ENCODE assay signal across 35 mouse cellular contexts in genomic region chr1:139460807-139461206, GRCm38 (mm10). TPM values are rescaled to one million over a fixed set of nuclear protein-coding genes. Genes with fewer than 3 reads are reported as not detected.
A peak's percentile ranks its signal among the peaks of the same experiment; 100 is the strongest.
DNase-seq lines count a peak whose midpoint lies in the region; ATAC-seq and TF ChIP-seq lines count a peak whose summit lies in the region.
"Had no signal": no experiment of that assay in that cellular context is flagged by ENCODE, and none has a peak within 500 bp of the region (broad histone marks: within the 10 kb centered on the region; RNA-seq: fewer than 3 reads in every experiment).

No protein-coding gene starts in this region.

- H3K79me2 ChIP-seq in MEL (ENCODE audit: control insufficient read depth, insufficient read depth, low read length, poor library complexity), result peaks cover 24% of the 10 kb centered on the region

- peak overlapping the region; percentile 14 for H3K4me2 ChIP-seq in liver, embryonic 13.5 days
- H3K4me2 ChIP-seq: embryonic facial prominence, embryonic 13.5 days; forebrain, embryonic 12.5 days; hindbrain, embryonic 12.5 days; limb, embryonic 15.5 days; lung, embryonic 14.5 days; midbrain, embryonic 15.5 days had no signal

- no peak for TF ChIP-seq RAD21 in MEL (IDR thresholded peaks at IDR 0.05; ENCODE audit: low read depth, low read length)

- no peak for TF ChIP-seq POLR2A in MEL (IDR thresholded peaks at IDR 0.05; ENCODE audit: control insufficient read depth in 1 of 2, insufficient read depth in 1 of 2, low read depth in 1 of 2, low read length in 2 of 2, poor library complexity in 1 of 2)

- 70% methylated on average over 5 of the region's 5 CpGs for WGBS in liver, embryonic 13.5 days (ENCODE audit: insufficient replicate concordance)

- no peaks in the 10 kb centered on the region for H3K27me3 ChIP-seq in liver, embryonic 13.5 days
- H3K27me3 ChIP-seq in MEL (ENCODE audit: control insufficient read depth in 1 of 2, insufficient read depth in 2 of 2, low read length in 2 of 2), result no peaks in the 10 kb centered on the region
- H3K27me3 ChIP-seq: embryonic facial prominence, embryonic 13.5 days; forebrain, embryonic 12.5 days; hindbrain, embryonic 12.5 days; limb, embryonic 15.5 days; megakaryocyte, embryonic 14.5 days; midbrain, embryonic 15.5 days; Patski had no signal

- peak overlapping the region; percentile 18; the same call in 1 of the 2 replicates for H3K4me3 ChIP-seq in liver, embryonic 13.5 days (replicated peaks)
- no peak overlapping the region for H3K4me3 ChIP-seq in MEL (ENCODE audit: control insufficient read depth in 1 of 2, insufficient read depth in 1 of 2, low read depth in 2 of 2, low read length in 2 of 2)
- H3K4me3 ChIP-seq: embryonic facial prominence, embryonic 13.5 days; forebrain, embryonic 12.5 days; hindbrain, embryonic 12.5 days; limb, embryonic 10.5 days; limb, embryonic 15.5 days; megakaryocyte, embryonic 14.5 days; midbrain, embryonic 15.5 days had no signal

- H3K4me1 ChIP-seq in liver, embryonic 13.5 days (replicated peaks), result peaks cover 29% of the 10 kb centered on the region
- H3K4me1 ChIP-seq in MEL (ENCODE audit: control insufficient read depth in 1 of 2, insufficient read depth in 2 of 2, low read length in 2 of 2), result peaks cover 0 to 10% of the 10 kb centered on the region in 2 experiments; a peak in 2 of 4 replicates
- H3K4me1 ChIP-seq: midbrain, embryonic 15.5 days had no signal

- H3K9me3 ChIP-seq in liver, embryonic 13.5 days (replicated peaks), result no peaks in the 10 kb centered on the region
- no peaks in the 10 kb centered on the region for H3K9me3 ChIP-seq in MEL (replicated peaks; ENCODE audit: insufficient read depth, low read length)
- H3K9me3 ChIP-seq: embryonic facial prominence, embryonic 13.5 days; forebrain, embryonic 12.5 days; G1E; hindbrain, embryonic 12.5 days; limb, embryonic 10.5 days; limb, embryonic 15.5 days; megakaryocyte, embryonic 14.5 days; midbrain, embryonic 15.5 days had no signal

- no peak for DNase-seq in liver, embryonic 13.5 days
- no peak for DNase-seq in liver
- DNase-seq in MEL (ENCODE audit: low read depth, low spot score), result peak; percentile 15
- DNase-seq in kidney, postnatal 36 days, result no peak
- DNase-seq: adrenal gland, postnatal 14 days; cerebellum, adult 11 months; cerebellum, adult 9-10 months; heart, postnatal 14 days; kidney, adult 8-10 months; layer of hippocampus, postnatal 36 days; lung, embryonic 14.5 days; lung, postnatal 14 days; right cerebral cortex, postnatal 4 days; thymus, adult 2 months; thymus, postnatal 4 days had no signal

- no peak for ATAC-seq in liver, embryonic 13.5 days (ENCODE audit: low read depth)
- ATAC-seq in hematopoietic stem cell, adult 5-6 weeks (replicated peaks in 1 of 2; ENCODE audit: insufficient read depth in 1 of 2, low FRiP score in 2 of 2, low TSS enrichment in 1 of 2, low read depth in 1 of 2, poor library complexity in 2 of 2, severe bottlenecking in 2 of 2), result peak; percentile 80 to 87
- peak; percentile 84 for ATAC-seq in megakaryocyte progenitor cell, adult 5-6 weeks (replicated peaks; ENCODE audit: poor library complexity)
- no peak for ATAC-seq in frontal cortex, adult (ENCODE audit: low TSS enrichment)
- ATAC-seq: intestine, embryonic 16.5 days; midbrain, embryonic 15.5 days; Patski had no signal

- TF ChIP-seq CTCF in MEL (IDR thresholded peaks at IDR 0.05 in 2 of 3, conservative IDR thresholded peaks at IDR 0.05 in 1 of 3; ENCODE audit: control insufficient read depth in 1 of 3, insufficient read depth in 1 of 3, low read depth in 2 of 3, low read length in 3 of 3, poor library complexity in 1 of 3, severe bottlenecking in 1 of 3), result no peak

- no peak overlapping the region for H3K27ac ChIP-seq in liver, embryonic 13.5 days
- H3K27ac ChIP-seq in MEL (ENCODE audit: control insufficient read depth, low read depth, low read length), result no peak overlapping the region
- H3K27ac ChIP-seq: embryonic facial prominence, embryonic 13.5 days; forebrain, embryonic 12.5 days; hindbrain, embryonic 12.5 days; kidney, postnatal 0 days; limb, embryonic 10.5 days; limb, embryonic 15.5 days; midbrain, embryonic 15.5 days had no signal

- peaks cover 78% of the 10 kb centered on the region for H3K36me3 ChIP-seq in liver, embryonic 13.5 days
- H3K36me3 ChIP-seq in MEL (ENCODE audit: control insufficient read depth in 1 of 2, insufficient read depth in 2 of 2, low read length in 2 of 2), result peaks cover 13 to 47% of the 10 kb centered on the region in 2 experiments
- H3K36me3 ChIP-seq: midbrain, embryonic 15.5 days had no signal

- H3K9ac ChIP-seq in liver, embryonic 13.5 days, result 0 out of 2 replicates have a peak overlapping the region, but pooled peaks have one; percentile 22
- no peak overlapping the region for H3K9ac ChIP-seq in MEL (ENCODE audit: control insufficient read depth, low read depth, low read length, poor library complexity, severe bottlenecking)
- H3K9ac ChIP-seq: embryonic facial prominence, embryonic 13.5 days; forebrain, embryonic 12.5 days; hindbrain, embryonic 12.5 days; limb, embryonic 15.5 days; lung, embryonic 14.5 days; midbrain, embryonic 15.5 days had no signal

- no peak for TF ChIP-seq EP300 in MEL (IDR thresholded peaks at IDR 0.05; ENCODE audit: low read depth in 1 of 2, low read length in 2 of 2)

TF ChIP-seq in MEL, 35 proteins besides CTCF, POLR2A, EP300 and RAD21:
- TF ChIP-seq ZC3H11A (IDR thresholded peaks at IDR 0.05; ENCODE audit: low read depth, low read length) (no peak), MXI1 (IDR thresholded peaks at IDR 0.05; ENCODE audit: low read depth, low read length) (no peak), GABPA (IDR thresholded peaks at IDR 0.05; ENCODE audit: low read depth, low read length) (no peak), USF2 (IDR thresholded peaks at IDR 0.05; ENCODE audit: borderline replicate concordance in 1 of 2, insufficient read depth in 1 of 2, low read depth in 1 of 2, low read length in 2 of 2) (no peak), MEF2A (IDR thresholded peaks at IDR 0.05; ENCODE audit: extremely low read depth, insufficient replicate concordance, low read depth, low read length, poor library complexity, severe bottlenecking) (no peak), JUND (IDR thresholded peaks at IDR 0.05; ENCODE audit: low read depth, low read length) (no peak), ELF1 (IDR thresholded peaks at IDR 0.05; ENCODE audit: low read depth, low read length) (no peak), BHLHE40 (IDR thresholded peaks at IDR 0.05; ENCODE audit: borderline replicate concordance, low read depth, low read length) (no peak), MAX (IDR thresholded peaks at IDR 0.05; ENCODE audit: low read length) (no peak), SIN3A (IDR thresholded peaks at IDR 0.05; ENCODE audit: low read length) (no peak), MYC (IDR thresholded peaks at IDR 0.05; ENCODE audit: low read depth, low read length) (no peak), NELFE (IDR thresholded peaks at IDR 0.05; ENCODE audit: low read depth, low read length) (no peak), MAZ (IDR thresholded peaks at IDR 0.05; ENCODE audit: low read depth, low read length) (no peak), TCF12 (IDR thresholded peaks at IDR 0.05; ENCODE audit: low read depth, low read length) (no peak), TBP (IDR thresholded peaks at IDR 0.05; ENCODE audit: low read depth, low read length) (no peak), UBTF (IDR thresholded peaks at IDR 0.05; ENCODE audit: borderline replicate concordance, insufficient read depth, low read depth, low read length) (no peak), RCOR1 (IDR thresholded peaks at IDR 0.05; ENCODE audit: low read depth, low read length) (no peak), KAT2A (conservative IDR thresholded peaks at IDR 0.05; ENCODE audit: low read depth, low read length) (no peak)
TF ChIP-seq in MEL: peak in this region for 0.

RNA-seq across cellular contexts. Expression of gene Aspm, which starts 6.2 kb away (rescaled TPM):
- polyA plus RNA-seq in liver, embryonic 13.5 days (2015; fragmentation: Nextera tagmentation; extraction: Ambion mirVana), result 8.9 and 11.5 TPM in 2 replicates
- 15.1 and 19.4 TPM in 2 replicates for total RNA-seq in MEL (2012; rRNA removed)
- polyA plus RNA-seq in MEL (2012; ENCODE audit: insufficient read depth in 1 of 2, insufficient read length in 2 of 2, low read depth in 1 of 2, low replicate concordance in 2 of 2, missing spikeins in 1 of 2), result 100 to 1,000 TPM in 1 of 2 experiments, 10 to 100 TPM in 1; 15.1 to 137 TPM
- 30.3 and 41.5 TPM in 2 replicates for total RNA-seq in hematopoietic stem cell, adult 5-6 weeks (2017)
- total RNA-seq in megakaryocyte progenitor cell, adult 5-6 weeks (2015), result 21.9 and 25.8 TPM in 2 replicates
- total RNA-seq in megakaryocyte progenitor cell, adult 5-6 weeks (2017), result 24.4 and 29.7 TPM in 2 replicates

RNA-seq across cellular contexts. Expression of gene Zbtb41, which starts 38.7 kb away (rescaled TPM):
- 2.9 and 3.9 TPM in 2 replicates for polyA plus RNA-seq in liver, embryonic 13.5 days (2015; fragmentation: Nextera tagmentation; extraction: Ambion mirVana)
- total RNA-seq in MEL (2012; rRNA removed), result 8.4 and 9.3 TPM in 2 replicates
- 1 to 10 TPM in 1 of 2 experiments, not detected in 1; 7.6 TPM for polyA plus RNA-seq in MEL (2012; ENCODE audit: insufficient read depth in 1 of 2, insufficient read length in 2 of 2, low read depth in 1 of 2, low replicate concordance in 2 of 2, missing spikeins in 1 of 2)
- total RNA-seq in hematopoietic stem cell, adult 5-6 weeks (2017), result 37.1 and 47.7 TPM in 2 replicates
- 12.0 and 14.5 TPM in 2 replicates for total RNA-seq in megakaryocyte progenitor cell, adult 5-6 weeks (2015)
- total RNA-seq in megakaryocyte progenitor cell, adult 5-6 weeks (2017), result 18.2 and 18.8 TPM in 2 replicates

RNA-seq across cellular contexts. Expression of gene F13b, which starts 40.7 kb away (rescaled TPM):
- polyA plus RNA-seq in liver, embryonic 13.5 days (2015; fragmentation: Nextera tagmentation; extraction: Ambion mirVana), result 7.9 and 9.9 TPM in 2 replicates
- total RNA-seq in MEL (2012; rRNA removed), result not detected in 2 replicates
- not detected for polyA plus RNA-seq in MEL (2012; ENCODE audit: insufficient read depth in 1 of 2, insufficient read length in 2 of 2, low read depth in 1 of 2, low replicate concordance in 2 of 2, missing spikeins in 1 of 2)
- not detected in 2 replicates for total RNA-seq in hematopoietic stem cell, adult 5-6 weeks (2017)
- total RNA-seq in megakaryocyte progenitor cell, adult 5-6 weeks (2015), result not detected in 2 replicates
- total RNA-seq in megakaryocyte progenitor cell, adult 5-6 weeks (2017), result not detected in 2 replicates
- total RNA-seq: G1E; heart, adult 8-10 months; heart, postnatal 14 days; layer of hippocampus, postnatal 36 days had no signal
- polyA plus RNA-seq: C2C12; embryonic facial prominence, embryonic 13.5 days; forebrain, embryonic 12.5 days; frontal cortex, adult 2 months; G1E; heart, embryonic 14.5 days; hindbrain, embryonic 12.5 days; large intestine, adult 2 months; limb, embryonic 10.5 days; lung, embryonic 14.5 days; midbrain, embryonic 15.5 days; Patski; spleen, adult 2 months; thymus, adult 2 months had no signal

Comparison
In these comparisons a context has a peak if more than half of its experiments do, and no peak if none do; other contexts are left out.
1. ATAC-seq: peak in hematopoietic stem cell, adult 5-6 weeks (2 of 2) and megakaryocyte progenitor cell, adult 5-6 weeks (single experiment); none in liver, embryonic 13.5 days (single experiment) and frontal cortex, adult (single experiment).